Mouse (Mus musculus) heart, embryonic 16.5 days (tissue): ENCODE measurements around the gene Tal1. TPM values are rescaled to one million over a fixed set of nuclear protein-coding genes. Genes with fewer than 3 reads are reported as not detected.

Source experiments
- ATAC-seq: fragments of 200-750 bp; cut with Nextera tagmentation; replicated peaks from 2 replicates; pipeline ENCODE4 v1.8.0; 2017; ENCODE audit warnings: moderate number of reproducible peaks; ENCODE audit not compliant: insufficient read depth, low FRiP score; ENCODE audit errors: extremely low read depth
- H3K27ac ChIP-seq: fragments of 300-500 bp; sonication (generic); 2 replicates; pipeline ENCODE4 v1.5.1; 2014; ENCODE audit warnings: mild to moderate bottlenecking, low read length, control low read depth, moderate library complexity
- H3K27me3 ChIP-seq: fragments of 300-500 bp; sonication (generic); 2 replicates; pipeline ENCODE4 v1.6.1; 2014; ENCODE audit warnings: low read length, mixed read lengths; ENCODE audit not compliant: control insufficient read depth, insufficient read depth
- H3K36me3 ChIP-seq: fragments of 300-500 bp; sonication (generic); 2 replicates; pipeline ENCODE4 v1.6.1; 2014; ENCODE audit not compliant: control insufficient read depth, insufficient read depth
- H3K4me1 ChIP-seq: fragments of 300-500 bp; sonication (generic); 2 replicates; pipeline ENCODE4 v1.6.1; 2014; ENCODE audit warnings: low read length, mixed read lengths; ENCODE audit not compliant: control insufficient read depth, insufficient read depth
- H3K4me2 ChIP-seq: fragments of 300-500 bp; sonication (generic); 2 replicates; pipeline ENCODE4 v1.6.1; 2014; ENCODE audit warnings: low read depth, mild to moderate bottlenecking, control low read depth, low read length
- H3K4me3 ChIP-seq: fragments of 300-500 bp; sonication (generic); 2 replicates; pipeline ENCODE4 v1.5.1; 2014; ENCODE audit warnings: mild to moderate bottlenecking, control low read depth, low read length
- H3K9ac ChIP-seq: fragments of 300-500 bp; sonication (generic); 2 replicates; pipeline ENCODE4 v1.6.1; 2014; ENCODE audit warnings: low read length, control low read depth
- H3K9me3 ChIP-seq: fragments of 300-500 bp; sonication (generic); replicated peaks from 2 replicates; pipeline ENCODE4 v1.6.1; 2016; ENCODE audit warnings: low read length; ENCODE audit not compliant: control insufficient read depth
- WGBS: fragments of 180-500 bp; shearing (Covaris S2); extraction: QIAGEN DNeasy Blood & Tissue Kit; methylation state at CpG from one replicate; pipeline ENCODE4 v1.1.7; 2014; 5-methylcytosine and 5-hydroxymethylcytosine counted together
- polyA plus RNA-seq: library from polyadenylated mRNA; unstranded; fragments of >200 nt; fragmentation: Nextera tagmentation; extraction: Ambion mirVana; gene quantifications from 2 replicates; pipeline ENCODE4 v1.2.1, GENCODE M21; 2015

The Tal1 gene
- polyA plus RNA-seq, 1 experiment from 2014 or later: 0.89 TPM

- WGBS: 64% methylated on average over 3 of the region's 3 CpGs
Observed at GRCm38 (mm10) chr4:115119642-115120041, 63.4 kb downstream of the Tal1 start.

GRCm38 (mm10) chr4:115121162-115121561 lies 64.9 kb downstream of the Tal1 start:
- no peaks in the 10 kb centered on the region for H3K27me3 ChIP-seq
- H3K4me2 ChIP-seq: no peak overlapping the region
- H3K4me3 ChIP-seq: no peak overlapping the region
- no peak overlapping the region for H3K9ac ChIP-seq
- no peak overlapping the region for H3K27ac ChIP-seq
- H3K4me1 ChIP-seq: no peaks in the 10 kb centered on the region
- no peaks in the 10 kb centered on the region for H3K36me3 ChIP-seq
- ATAC-seq: no peak
- H3K9me3 ChIP-seq: no peaks in the 10 kb centered on the region
- 68% methylated on average over 2 of the region's 2 CpGs for WGBS

More at GRCm38 (mm10) chr4:115119642-115120041, 63.4 kb downstream of the Tal1 start:
- H3K4me3 ChIP-seq: no peak overlapping the region
- no peaks in the 10 kb centered on the region for H3K36me3 ChIP-seq
- no peak overlapping the region for H3K4me2 ChIP-seq
- H3K27me3 ChIP-seq: no peaks in the 10 kb centered on the region
- H3K9me3 ChIP-seq: no peaks in the 10 kb centered on the region
- no peak for ATAC-seq
- no peak overlapping the region for H3K27ac ChIP-seq
- no peak overlapping the region for H3K9ac ChIP-seq
- no peaks in the 10 kb centered on the region for H3K4me1 ChIP-seq

Other genes with a start within 250 kb of the Tal1 start
- gene Gm12830, start 234.7 kb upstream of the Tal1 start, polyA plus RNA-seq: not detected in 2 replicates
- gene Foxd2, start 147.6 kb upstream of the Tal1 start, polyA plus RNA-seq: 0.07 TPM in 1 of 2 replicates, not detected in the other
- not detected in 2 replicates for gene Foxe3, start 130.4 kb upstream of the Tal1 start, polyA plus RNA-seq
- gene Cmpk1, start 69.2 kb upstream of the Tal1 start, polyA plus RNA-seq: 57.2 and 61.6 TPM in 2 replicates
- 7.7 and 8.3 TPM in 2 replicates for gene Stil, start 56.3 kb upstream of the Tal1 start, polyA plus RNA-seq
- gene Pdzk1ip1, start 32.3 kb downstream of the Tal1 start, polyA plus RNA-seq: 1.7 and 4.2 TPM in 2 replicates
- not detected in 2 replicates for gene Cyp4x1, start 77.9 kb downstream of the Tal1 start, polyA plus RNA-seq
- not detected in 2 replicates for gene Cyp4a29, start 185.7 kb downstream of the Tal1 start, polyA plus RNA-seq
- not detected in 2 replicates for gene Cyp4a12a, start 242.6 kb downstream of the Tal1 start, polyA plus RNA-seq